Mouse (Mus musculus): ENCODE results near the gene Adam12. TPM values are rescaled to one million over a fixed set of nuclear protein-coding genes. Genes with fewer than 3 reads are reported as not detected.

Gene Adam12
- total RNA-seq, 2 experiments from 2014 or later, result 3.5 to 4.9 TPM

DNA sequence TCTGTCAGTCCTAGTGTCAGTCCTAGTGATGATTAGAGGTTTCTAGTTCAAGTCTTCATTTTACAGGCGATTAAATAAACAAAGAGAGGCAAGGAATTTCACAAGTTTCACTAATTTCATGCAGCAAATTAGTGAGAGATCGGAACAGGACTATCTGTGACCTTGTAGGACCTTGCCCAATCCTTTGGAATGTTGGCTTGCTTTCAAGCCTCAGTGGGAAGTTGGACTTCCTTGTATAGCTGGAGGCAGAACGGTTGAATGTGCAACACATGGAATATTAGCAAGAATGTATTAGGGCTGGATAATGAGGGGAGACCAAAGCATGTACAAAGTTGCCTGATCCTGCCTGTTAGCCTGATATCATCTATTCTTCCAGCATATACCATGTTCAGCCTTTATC is 141.2 kb downstream of the Adam12 start:
- TF ChIP-seq CTCF (IDR thresholded peaks at IDR 0.05), result no peak
- no peak for DNase-seq (ENCODE audit: extremely low spot score in 1 of 2, low spot score in 2 of 2)
- intact Hi-C loops (cut with DNase I), result no loop called here
- no peak overlapping the region for H3K4me3 ChIP-seq
- H3K27ac ChIP-seq, result no peak overlapping the region

DNA sequence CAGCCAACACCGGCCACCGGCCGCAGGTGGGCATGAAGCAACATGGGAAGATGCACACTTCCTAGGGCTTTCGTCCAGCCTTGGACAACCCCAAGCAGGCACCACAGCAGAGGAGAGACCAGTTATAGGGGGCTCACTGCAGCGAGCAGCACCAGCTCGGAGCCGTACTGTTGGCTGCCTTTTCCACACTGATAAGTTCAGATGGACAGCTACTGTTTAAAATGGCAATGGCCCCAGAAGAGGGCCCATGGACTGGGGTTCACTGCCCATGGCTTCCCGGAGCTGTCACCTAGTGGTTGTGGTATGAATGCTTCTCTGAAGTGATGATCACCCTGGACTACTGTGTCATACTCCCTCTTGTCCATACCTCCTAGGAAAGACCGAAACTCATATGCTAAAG is 141.7 kb downstream of the Adam12 start:
- no peak overlapping the region for H3K4me3 ChIP-seq
- DNase-seq (ENCODE audit: extremely low spot score in 1 of 2, low spot score in 2 of 2), result no peak
- TF ChIP-seq CTCF (IDR thresholded peaks at IDR 0.05), result no peak
- intact Hi-C loops (cut with DNase I), result no loop called here
- H3K27ac ChIP-seq, result no peak overlapping the region

DNA sequence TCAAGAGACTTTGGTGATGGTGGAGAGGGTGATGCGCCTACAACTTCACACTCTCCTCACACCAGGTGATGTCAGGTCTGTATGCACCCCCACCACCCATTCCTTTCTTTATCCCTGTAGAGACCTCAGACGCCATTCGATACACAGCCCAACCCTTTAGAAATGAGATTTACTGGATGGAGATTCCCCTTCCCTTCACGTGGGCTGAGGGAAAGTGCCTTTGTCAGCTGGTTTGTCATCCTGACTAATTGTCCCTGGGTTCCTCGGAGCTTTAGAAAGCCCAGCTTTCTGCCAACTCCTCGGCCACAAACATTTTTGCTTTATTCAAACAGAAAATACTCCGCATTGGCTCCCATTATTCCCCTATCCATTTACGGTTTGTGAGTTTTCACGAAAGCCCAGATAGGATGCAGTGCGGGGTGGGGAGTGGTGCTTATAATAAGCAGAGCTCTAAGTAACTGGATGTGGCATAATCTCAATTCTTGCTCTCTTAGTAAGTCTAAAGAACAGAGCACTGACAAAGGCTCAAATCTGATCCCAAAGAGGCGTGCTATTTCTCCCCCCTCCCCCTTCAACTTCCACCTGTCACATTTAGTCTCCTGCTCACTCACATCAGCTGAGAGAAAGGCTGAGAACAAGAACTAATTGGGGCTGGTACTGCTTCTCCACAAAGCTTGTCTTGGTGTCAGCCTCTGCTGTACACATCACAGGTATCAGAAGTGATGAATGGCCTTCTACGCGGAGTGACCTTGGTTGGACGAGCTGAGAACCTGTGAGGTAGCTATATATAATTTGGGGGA is 143.2 kb downstream of the Adam12 start:
- H3K27ac ChIP-seq, result no peak overlapping the region
- TF ChIP-seq CTCF (IDR thresholded peaks at IDR 0.05), result no peak
- no peak for DNase-seq (ENCODE audit: extremely low spot score in 1 of 2, low spot score in 2 of 2)
- intact Hi-C loops (cut with DNase I), result no loop called here
- H3K4me3 ChIP-seq, result no peak overlapping the region

DNA sequence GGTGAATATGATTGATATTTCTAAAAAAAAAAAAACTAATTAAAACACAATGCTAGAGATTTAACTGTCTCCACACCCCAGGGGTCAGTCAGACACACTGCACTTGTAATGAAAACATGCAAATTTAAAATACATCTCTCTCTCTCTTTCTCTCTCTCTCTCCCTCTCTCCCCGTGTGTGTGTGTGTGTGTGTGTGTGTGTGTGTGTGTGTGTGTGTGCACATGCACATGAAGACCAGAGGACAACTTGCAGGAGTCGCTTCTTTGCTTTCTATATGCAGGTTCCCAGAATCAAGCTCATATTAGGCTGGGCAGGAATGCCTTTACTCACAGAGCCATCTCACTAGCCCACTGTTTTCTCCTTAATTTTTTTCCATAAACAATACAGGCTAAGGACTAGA is 146.6 kb downstream of the Adam12 start:
- H3K27ac ChIP-seq, result no peak overlapping the region
- DNase-seq (ENCODE audit: extremely low spot score in 1 of 2, low spot score in 2 of 2), result no peak
- no peak overlapping the region for H3K4me3 ChIP-seq
- intact Hi-C loops (cut with DNase I), result no loop called here
- TF ChIP-seq CTCF (IDR thresholded peaks at IDR 0.05), result no peak

DNA sequence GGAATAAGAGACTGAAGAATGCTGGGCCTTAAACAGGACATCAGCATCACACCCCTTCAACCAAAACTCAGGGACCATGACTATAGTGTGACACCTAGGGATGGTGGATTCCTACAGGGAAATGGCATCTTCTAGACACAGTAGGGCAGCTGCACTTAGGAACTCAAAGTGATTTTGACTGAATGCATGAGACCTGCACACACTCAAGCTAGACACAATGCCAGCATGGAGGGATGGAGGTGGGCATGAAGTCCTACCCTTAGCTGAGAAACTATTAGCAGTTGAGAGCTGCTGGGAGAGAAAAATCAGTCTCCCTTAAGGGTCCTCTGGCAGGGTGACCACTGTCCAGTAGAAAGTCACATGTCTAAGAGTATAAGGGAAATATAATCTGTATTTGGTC is 147.0 kb downstream of the Adam12 start:
- H3K4me3 ChIP-seq, result no peak overlapping the region
- intact Hi-C loops (cut with DNase I), result no loop called here
- DNase-seq (ENCODE audit: extremely low spot score in 1 of 2, low spot score in 2 of 2), result no peak
- TF ChIP-seq CTCF (IDR thresholded peaks at IDR 0.05), result no peak
- no peak overlapping the region for H3K27ac ChIP-seq

DNA sequence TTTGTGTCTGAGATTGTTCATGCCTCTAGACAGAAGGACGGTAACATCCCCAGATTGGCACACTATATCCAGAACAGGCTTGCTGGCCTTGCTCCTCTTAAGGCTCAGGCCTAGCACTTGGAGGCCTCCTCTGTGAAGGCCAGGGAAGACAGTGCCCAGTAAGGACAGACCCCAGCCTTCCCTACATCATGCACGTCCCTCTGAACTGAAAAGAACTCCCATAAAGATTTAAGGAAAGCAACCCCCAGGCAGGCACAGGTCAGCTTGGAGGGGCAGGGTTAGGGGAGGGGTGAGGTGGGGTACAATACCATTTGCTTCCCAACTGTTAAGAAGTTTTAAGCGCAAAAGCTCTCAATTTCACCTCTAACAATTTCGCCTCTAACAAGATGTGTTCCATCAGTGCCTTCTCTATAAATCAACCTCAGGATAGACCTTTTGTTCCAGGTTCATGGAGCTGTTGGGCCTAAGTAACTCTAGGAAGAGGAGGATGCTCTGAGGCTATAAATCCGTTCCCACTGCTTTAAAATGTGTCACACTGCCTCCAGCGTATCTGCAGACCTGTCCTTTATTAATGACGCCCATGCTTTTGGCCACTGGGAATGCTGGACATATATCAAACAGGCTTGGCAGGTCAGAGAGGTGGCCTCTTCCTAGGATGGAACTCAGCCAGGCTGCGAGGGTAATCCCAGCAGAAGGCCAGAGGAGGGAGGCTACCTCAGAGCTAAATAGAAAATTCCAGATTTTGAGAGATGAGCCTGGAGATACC is 150.5 kb downstream of the Adam12 start:
- no peak overlapping the region for H3K4me3 ChIP-seq
- DNase-seq (ENCODE audit: extremely low spot score in 1 of 2, low spot score in 2 of 2), result no peak
- no peak for TF ChIP-seq CTCF (IDR thresholded peaks at IDR 0.05)
- H3K27ac ChIP-seq, result no peak overlapping the region
- intact Hi-C loops (cut with DNase I), result no loop called here

DNA sequence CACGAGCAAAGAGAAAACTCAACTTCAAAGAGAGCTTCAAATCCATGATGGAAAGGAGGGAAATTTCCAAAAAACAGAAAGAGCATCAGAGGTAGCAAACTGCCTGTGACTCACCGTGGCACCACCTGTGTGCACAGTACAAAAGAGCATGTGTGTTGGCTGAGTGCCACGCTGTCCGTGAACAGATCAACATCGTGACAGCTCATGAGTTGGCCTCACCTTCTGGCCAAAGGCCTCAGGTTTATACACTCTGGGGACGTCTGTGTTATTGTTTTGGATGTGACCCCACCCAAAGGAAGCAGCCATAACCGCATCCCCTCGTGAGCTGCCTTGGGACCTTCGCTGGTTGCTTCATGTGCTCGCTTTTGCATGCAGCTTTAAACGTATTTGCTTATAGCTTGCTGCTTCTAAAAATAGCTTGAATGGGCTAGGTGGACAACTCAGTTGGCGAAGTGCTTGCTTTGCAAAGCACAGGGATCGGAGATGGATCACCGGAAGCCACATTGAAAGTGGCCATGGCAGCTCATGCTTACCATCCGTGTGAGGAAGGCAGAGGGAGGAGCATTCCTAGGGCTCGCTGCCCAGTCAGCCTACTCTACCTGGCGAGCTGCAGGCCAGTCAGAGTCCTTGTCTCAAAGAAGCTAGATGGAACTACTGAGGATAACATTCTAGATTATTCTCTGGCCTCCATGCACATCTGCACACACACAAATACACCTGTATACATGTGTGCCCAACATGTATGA is 151.8 kb downstream of the Adam12 start:
- H3K4me3 ChIP-seq, result no peak overlapping the region
- DNase-seq (ENCODE audit: extremely low spot score in 1 of 2, low spot score in 2 of 2), result no peak
- no peak overlapping the region for H3K27ac ChIP-seq
- TF ChIP-seq CTCF (IDR thresholded peaks at IDR 0.05), result no peak
- intact Hi-C loops (cut with DNase I), result no loop called here

DNA sequence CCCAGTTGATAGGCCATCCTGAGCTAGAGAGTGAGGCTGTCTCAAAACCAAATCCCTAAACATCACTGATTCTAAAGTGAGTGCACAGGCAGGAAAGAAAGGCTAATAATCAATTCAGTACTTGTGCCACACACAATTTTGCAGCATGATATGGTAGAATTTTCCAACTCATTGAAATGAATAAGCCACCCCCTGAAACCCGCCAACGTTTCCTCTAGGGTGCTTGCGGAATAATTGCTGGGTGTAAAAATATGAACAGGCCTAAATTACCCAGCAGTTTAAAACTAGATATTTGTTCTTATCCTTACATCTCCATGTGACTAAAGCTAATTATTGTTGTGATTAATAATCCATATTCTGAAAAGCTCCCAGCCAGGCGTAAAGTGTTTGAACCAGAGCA is 154.3 kb downstream of the Adam12 start:
- peak in 1 of 2 experiments; percentile 11 for DNase-seq (ENCODE audit: extremely low spot score in 1 of 2, low spot score in 2 of 2)
- H3K4me3 ChIP-seq, result no peak overlapping the region
- intact Hi-C loops (cut with DNase I), result no loop called here
- no peak overlapping the region for H3K27ac ChIP-seq
- no peak for TF ChIP-seq CTCF (IDR thresholded peaks at IDR 0.05)

DNA sequence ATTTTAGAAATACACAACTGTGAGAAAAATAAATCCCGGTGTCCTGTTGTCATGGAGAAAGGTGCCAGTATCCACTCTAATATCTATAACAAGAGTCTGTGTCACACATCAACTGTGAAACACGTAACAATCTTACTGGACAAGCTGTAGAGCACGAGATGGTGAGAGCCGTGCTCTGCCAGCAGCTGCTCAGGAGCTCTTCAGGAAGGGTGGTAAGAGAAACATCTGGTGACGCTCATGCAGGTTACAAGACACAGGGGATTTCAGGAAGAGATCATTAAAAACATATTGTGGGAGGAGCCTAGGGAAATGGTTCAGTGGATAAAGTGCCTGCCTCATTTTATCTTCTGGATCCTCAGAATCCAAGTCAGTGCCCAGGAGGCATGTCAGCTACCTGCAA is 158.9 kb downstream of the Adam12 start:
- no peak overlapping the region for H3K27ac ChIP-seq
- TF ChIP-seq CTCF (IDR thresholded peaks at IDR 0.05), result no peak
- intact Hi-C loops (cut with DNase I), result no loop called here
- no peak overlapping the region for H3K4me3 ChIP-seq
- no peak for DNase-seq (ENCODE audit: extremely low spot score in 1 of 2, low spot score in 2 of 2)

DNA sequence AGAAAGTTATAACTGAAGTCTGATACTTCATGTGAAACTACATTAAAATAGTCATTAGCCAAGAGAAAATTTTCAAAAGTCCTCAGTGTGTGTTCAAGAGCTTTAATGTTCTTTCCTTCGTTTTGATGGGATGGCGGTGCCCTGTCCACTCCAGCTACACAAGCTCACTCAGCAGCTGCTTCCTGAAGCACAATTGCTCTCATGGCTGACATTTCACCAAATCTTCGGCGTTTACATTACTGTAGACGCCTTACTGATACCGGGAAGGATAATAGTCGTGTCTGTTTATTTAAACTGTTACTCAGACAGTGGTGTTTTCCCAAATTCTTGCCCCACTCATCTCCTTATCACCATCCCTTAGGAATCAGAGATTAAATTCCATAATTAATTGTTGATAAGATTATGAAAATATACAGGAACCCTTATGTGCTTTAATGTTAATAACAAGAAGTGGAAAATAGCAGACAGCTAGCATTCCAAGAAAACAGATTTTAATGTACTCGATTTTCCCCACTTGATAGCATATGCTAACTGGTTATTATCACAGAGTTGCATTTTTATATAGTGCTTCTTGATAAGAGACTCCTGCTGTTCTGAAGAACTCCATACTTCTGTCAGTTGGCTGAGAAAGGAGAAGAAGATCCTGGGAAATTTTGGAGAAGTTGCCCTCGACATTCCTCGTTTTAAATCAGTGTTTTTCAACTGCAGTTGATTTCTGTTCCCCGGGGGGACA is 160.6 kb downstream of the Adam12 start:
- intact Hi-C loops (cut with DNase I), result no loop called here
- DNase-seq (ENCODE audit: extremely low spot score in 1 of 2, low spot score in 2 of 2), result no peak
- Histone ChIP-seq H3K27ac (no peak overlapping the region), H3K4me3 (no peak overlapping the region)
- TF ChIP-seq CTCF (IDR thresholded peaks at IDR 0.05), result no peak

DNA sequence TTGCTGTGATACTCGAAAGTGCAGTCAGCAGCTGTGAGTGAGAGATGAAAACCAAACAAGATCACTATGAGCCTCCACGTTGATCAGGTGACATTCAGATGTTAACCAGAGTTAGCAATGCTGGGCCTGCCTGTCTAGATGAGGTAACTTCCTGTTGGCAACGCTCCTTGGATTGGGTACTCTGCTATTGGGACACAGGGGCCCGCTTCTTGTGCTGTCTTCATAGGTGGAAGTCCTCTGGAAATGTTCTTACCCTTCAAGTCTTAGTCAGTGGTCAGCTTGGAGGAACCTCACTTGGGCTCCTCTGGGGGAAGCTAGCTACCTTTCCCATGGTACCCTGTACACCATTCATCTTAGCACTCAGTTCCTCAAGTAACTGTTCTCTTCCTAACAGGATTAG is 169.3 kb downstream of the Adam12 start:
- intact Hi-C loops (cut with DNase I), result no loop called here
- Histone ChIP-seq H3K4me3 (no peak overlapping the region), H3K27ac (no peak overlapping the region)
- DNase-seq (ENCODE audit: extremely low spot score in 1 of 2, low spot score in 2 of 2), result no peak
- no peak for TF ChIP-seq CTCF (IDR thresholded peaks at IDR 0.05)

All from left cerebral cortex, adult 2 months (tissue).